Mouse (Mus musculus) hindbrain, embryonic 16.5 days (tissue): ENCODE results near the gene Jph4. TPM values are rescaled to one million over a fixed set of nuclear protein-coding genes. Genes with fewer than 3 reads are reported as not detected.

Experiments
- ATAC-seq: fragments of 200-750 bp; cut with Nextera tagmentation; 2 replicates; pipeline ENCODE4 v1.8.0; 2017; ENCODE audit warnings: moderate TSS enrichment, moderate library complexity
- H3K27ac ChIP-seq: fragments of 300-500 bp; sonication (generic); 2 replicates; pipeline ENCODE4 v1.5.1; 2014; ENCODE audit warnings: low read depth, mild to moderate bottlenecking, control low read depth, low read length, moderate library complexity
- H3K27me3 ChIP-seq: fragments of 300-500 bp; sonication (generic); replicated peaks from 2 replicates; pipeline ENCODE4 v1.6.1; 2014; ENCODE audit warnings: low read length; ENCODE audit not compliant: control insufficient read depth, insufficient read depth
- H3K36me3 ChIP-seq: fragments of 300-500 bp; sonication (generic); 2 replicates; pipeline ENCODE4 v1.6.1; 2014; ENCODE audit warnings: mild to moderate bottlenecking, low read length, moderate library complexity, mixed read lengths; ENCODE audit not compliant: control insufficient read depth, insufficient read depth
- H3K4me1 ChIP-seq: fragments of 300-500 bp; sonication (generic); 2 replicates; pipeline ENCODE4 v1.6.1; 2014; ENCODE audit warnings: low read depth, low read length; ENCODE audit not compliant: control insufficient read depth, insufficient read depth
- H3K4me2 ChIP-seq: fragments of 300-500 bp; sonication (generic); 2 replicates; pipeline ENCODE4 v1.6.1; 2014; ENCODE audit warnings: mild to moderate bottlenecking, low read length, control low read depth, moderate library complexity
- H3K4me3 ChIP-seq: fragments of 300-500 bp; sonication (generic); 2 replicates; pipeline ENCODE4 v1.5.1; 2014; ENCODE audit warnings: mild to moderate bottlenecking, low read length, control low read depth, moderate library complexity
- H3K9ac ChIP-seq: fragments of 300-500 bp; sonication (generic); 2 replicates; pipeline ENCODE4 v1.6.1; 2014; ENCODE audit warnings: low read depth, mild to moderate bottlenecking, control low read depth, low read length, moderate library complexity
- H3K9me3 ChIP-seq: fragments of 300-500 bp; sonication (generic); 2 replicates; pipeline ENCODE4 v1.6.1; 2014; ENCODE audit warnings: mild to moderate bottlenecking, low read length, moderate library complexity; ENCODE audit not compliant: control insufficient read depth
- WGBS: fragments of 180-500 bp; shearing (Covaris S2); extraction: QIAGEN DNeasy Blood & Tissue Kit; methylation state at CpG from one replicate; pipeline ENCODE4 v1.1.7; 2014; 5-methylcytosine and 5-hydroxymethylcytosine counted together
- polyA plus RNA-seq: library from polyadenylated mRNA; unstranded; fragments of >200 nt; fragmentation: Nextera tagmentation; extraction: Ambion mirVana; gene quantifications from 2 replicates; pipeline ENCODE4 v1.2.1, GENCODE M21; 2015

Gene Jph4
- polyA plus RNA-seq, 1 experiment from 2014 or later: 32.3 TPM

- Histone ChIP-seq H3K36me3 (peaks cover 33% of the 10 kb centered on the region), H3K9ac (no peak overlapping the region), H3K4me3 (no peak overlapping the region), H3K27me3 (no peaks in the 10 kb centered on the region), H3K27ac (no peak overlapping the region), H3K4me2 (no peak overlapping the region), H3K4me1 (peaks cover 23% of the 10 kb centered on the region), H3K9me3 (no peaks in the 10 kb centered on the region)
- 82% methylated on average over 35 of the region's 35 CpGs for WGBS
- ATAC-seq: no peak
These were observed 52.0 kb downstream of the Jph4 start for GRCm38 (mm10) chr14:55064481-55065370.

GRCm38 (mm10) chr14:55063581-55064381 lies 53.0 kb downstream of the Jph4 start:
- no peaks in the 10 kb centered on the region for H3K27me3 ChIP-seq
- no peaks in the 10 kb centered on the region for H3K9me3 ChIP-seq
- WGBS: 80% methylated on average over 22 of the region's 22 CpGs
- no peak for ATAC-seq
- no peak overlapping the region for H3K4me3 ChIP-seq
- no peak overlapping the region for H3K27ac ChIP-seq
- peaks cover 27% of the 10 kb centered on the region for H3K36me3 ChIP-seq
- H3K4me1 ChIP-seq: peaks cover 28% of the 10 kb centered on the region
- no peak overlapping the region for H3K4me2 ChIP-seq
- no peak overlapping the region for H3K9ac ChIP-seq

- WGBS: 83% methylated on average over 5 of the region's 5 CpGs
- Histone ChIP-seq H3K9ac (no peak overlapping the region), H3K36me3 (peaks cover 26% of the 10 kb centered on the region), H3K27me3 (no peaks in the 10 kb centered on the region), H3K4me2 (peak overlapping the region; percentile 24; the same call in 1 of the 2 replicates), H3K4me1 (peaks cover 35% of the 10 kb centered on the region), H3K4me3 (no peak overlapping the region), H3K27ac (peak overlapping the region; percentile 45; the same call in 1 of the 2 replicates), H3K9me3 (no peaks in the 10 kb centered on the region)
- no peak; the same call in 1 of the 2 replicates for ATAC-seq
These were observed 53.6 kb downstream of the Jph4 start for GRCm38 (mm10) chr14:55063117-55063516.

GRCm38 (mm10) chr14:55062626-55063025 lies 54.1 kb downstream of the Jph4 start:
- 18% methylated on average over 17 of the region's 17 CpGs for WGBS
- Histone ChIP-seq H3K9ac (no peak overlapping the region; the same call in 1 of the 2 replicates), H3K4me1 (peaks cover 35% of the 10 kb centered on the region), H3K4me2 (peak overlapping the region; percentile 24), H3K4me3 (no peak overlapping the region), H3K27me3 (no peaks in the 10 kb centered on the region), H3K9me3 (no peaks in the 10 kb centered on the region), H3K36me3 (peaks cover 22% of the 10 kb centered on the region), H3K27ac (peak overlapping the region; percentile 45; the same call in 1 of the 2 replicates)
- ATAC-seq: peak; percentile 49

GRCm38 (mm10) chr14:55061845-55062244 lies 54.9 kb downstream of the Jph4 start:
- H3K9ac ChIP-seq: no peak overlapping the region
- H3K9me3 ChIP-seq: no peaks in the 10 kb centered on the region
- H3K27me3 ChIP-seq: no peaks in the 10 kb centered on the region
- no peak overlapping the region for H3K4me2 ChIP-seq
- H3K27ac ChIP-seq: no peak overlapping the region; the same call in 1 of the 2 replicates
- peaks cover 19% of the 10 kb centered on the region for H3K36me3 ChIP-seq
- 50% methylated on average over 7 of the region's 7 CpGs for WGBS
- ATAC-seq: peak; percentile 11; the same call in 1 of the 2 replicates
- H3K4me1 ChIP-seq: peaks cover 41% of the 10 kb centered on the region
- H3K4me3 ChIP-seq: no peak overlapping the region

GRCm38 (mm10) chr14:55059931-55060330 lies 56.8 kb downstream of the Jph4 start:
- Histone ChIP-seq H3K27ac (no peak overlapping the region), H3K9ac (no peak overlapping the region; the same call in 1 of the 2 replicates), H3K9me3 (no peaks in the 10 kb centered on the region), H3K4me1 (peaks cover 54% of the 10 kb centered on the region), H3K36me3 (peaks cover 3% of the 10 kb centered on the region), H3K27me3 (no peaks in the 10 kb centered on the region), H3K4me3 (no peak overlapping the region), H3K4me2 (0 out of 2 replicates have a peak overlapping the region, but pooled peaks have one; percentile 1)
- ATAC-seq: no peak
- WGBS: 60% methylated on average over 5 of the region's 5 CpGs

- no peaks in the 10 kb centered on the region; the same call in 1 of the 2 replicates for H3K36me3 ChIP-seq
- 82% methylated on average over 1 of the region's 1 CpGs for WGBS
- H3K9ac ChIP-seq: no peak overlapping the region
- H3K27me3 ChIP-seq: no peaks in the 10 kb centered on the region
- no peaks in the 10 kb centered on the region for H3K9me3 ChIP-seq
- peak overlapping the region; percentile 16 for H3K4me2 ChIP-seq
- no peak overlapping the region for H3K27ac ChIP-seq
- H3K4me1 ChIP-seq: peaks cover 54% of the 10 kb centered on the region
- ATAC-seq: no peak
- H3K4me3 ChIP-seq: no peak overlapping the region; the same call in 1 of the 2 replicates
These were observed 57.7 kb downstream of the Jph4 start for GRCm38 (mm10) chr14:55059009-55059408.
